Mouse (Mus musculus): ENCODE data around the gene D17Wsu92e. TPM values are rescaled to one million over a fixed set of nuclear protein-coding genes. Genes with fewer than 3 reads are reported as not detected.

D17Wsu92e gene
- polyA plus RNA-seq, 1 experiment from 2014 or later: 10.9 TPM

DNA sequence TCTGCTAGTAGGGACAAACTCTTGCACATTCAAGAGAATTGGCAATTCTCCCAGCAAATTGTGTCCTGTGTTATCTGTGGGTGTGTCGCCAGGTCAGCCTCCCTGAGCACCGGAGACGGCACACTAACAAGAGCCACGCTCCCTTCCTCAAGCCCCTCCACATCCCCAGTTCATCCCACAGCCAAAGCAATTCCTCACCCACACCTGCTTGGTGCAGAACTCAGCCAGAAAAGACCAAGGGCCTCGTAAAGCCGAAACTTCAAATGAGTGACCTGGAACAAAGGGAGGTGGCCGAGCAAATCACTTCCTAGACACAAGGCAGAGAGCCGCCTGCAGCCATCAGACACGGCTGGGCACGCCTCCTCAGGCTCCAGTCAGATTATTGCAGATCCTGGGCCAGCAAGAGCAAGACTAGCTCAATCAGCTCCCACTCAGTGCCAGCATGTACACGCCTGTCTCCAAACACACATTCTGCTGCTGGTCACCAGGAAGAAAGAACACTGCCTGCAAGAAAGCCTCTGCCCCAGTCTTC is 23.0 kb downstream of the D17Wsu92e start:
- peak overlapping the region; percentile 93 for H3K27ac ChIP-seq (ENCODE audit: low read depth, low read length)
- H3K27me3 ChIP-seq (ENCODE audit: control insufficient read depth, insufficient read depth, low read length): no peaks in the 10 kb centered on the region
- peak overlapping the region; percentile 54 for H3K9ac ChIP-seq (ENCODE audit: low read depth, low read length)
- no peaks in the 10 kb centered on the region for H3K36me3 ChIP-seq (ENCODE audit: control insufficient read depth, insufficient read depth, low read length)
- no peaks in the 10 kb centered on the region for H3K9me3 ChIP-seq (ENCODE audit: control insufficient read depth, low read length)
- peak; percentile 52 for DNase-seq (ENCODE audit: low spot score)
- no peak overlapping the region; the same call in 1 of the 2 replicates for H3K4me2 ChIP-seq (replicated peaks; ENCODE audit: low read depth, low read length)
- H3K4me1 ChIP-seq (replicated peaks; ENCODE audit: control insufficient read depth, insufficient read depth, low read length): peaks cover 6% of the 10 kb centered on the region
- WGBS: 48% methylated on average over 11 of the region's 11 CpGs
- H3K4me3 ChIP-seq (ENCODE audit: low read depth, low read length): no peak overlapping the region
- no peak; the same call in 1 of the 2 replicates for ATAC-seq (ENCODE audit: low FRiP score)

DNA sequence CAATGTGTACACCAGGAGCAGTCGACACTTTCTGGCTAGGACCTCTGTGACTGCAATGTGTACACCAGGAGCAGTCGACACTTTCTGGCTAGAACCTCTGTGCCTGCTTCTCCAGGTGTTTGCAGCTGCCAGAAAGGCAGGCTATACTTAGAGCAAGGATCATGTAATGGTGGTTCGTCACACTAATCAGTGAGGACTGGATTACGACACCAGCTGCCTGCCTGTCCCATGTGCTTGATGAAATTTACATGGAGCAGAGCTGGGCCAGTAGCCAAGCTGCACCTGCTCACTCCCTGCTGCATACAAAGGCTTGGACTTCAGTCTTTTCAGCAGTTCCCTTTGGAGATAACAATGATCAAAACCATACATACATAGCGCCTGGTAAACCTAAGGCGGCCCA is 23.7 kb downstream of the D17Wsu92e start:
- H3K4me3 ChIP-seq (ENCODE audit: low read depth, low read length): no peak overlapping the region
- H3K9me3 ChIP-seq (ENCODE audit: control insufficient read depth, low read length): no peaks in the 10 kb centered on the region

DNA sequence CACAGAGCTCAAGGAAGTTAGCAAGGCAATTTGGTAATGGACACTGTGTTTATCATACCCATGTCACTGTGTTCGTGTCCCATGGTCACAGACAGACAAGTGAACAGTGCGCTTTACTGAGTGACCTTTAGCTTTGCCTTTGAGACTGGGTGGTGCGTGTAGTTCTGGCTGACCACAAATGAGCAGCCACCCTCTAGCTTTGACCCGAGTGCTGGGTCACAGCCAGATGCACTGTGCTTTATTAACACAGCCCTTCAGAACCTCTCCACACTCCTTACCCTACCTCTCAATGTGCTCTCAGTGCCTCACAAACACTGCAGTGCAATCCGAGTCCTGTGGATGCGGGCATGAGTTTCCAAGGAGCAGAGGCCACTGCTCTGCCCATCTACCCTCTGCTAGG is 27.3 kb downstream of the D17Wsu92e start:
- ATAC-seq (ENCODE audit: low FRiP score): no peak
- H3K27ac ChIP-seq (ENCODE audit: low read depth, low read length): no peak overlapping the region
- WGBS: 88% methylated on average over 6 of the region's 6 CpGs

More for the DNA sequence above, 23.7 kb downstream of the D17Wsu92e start:
- peak; percentile 44 for DNase-seq (ENCODE audit: low spot score)
- peaks cover 6% of the 10 kb centered on the region for H3K4me1 ChIP-seq (replicated peaks; ENCODE audit: control insufficient read depth, insufficient read depth, low read length)
- ATAC-seq (ENCODE audit: low FRiP score): peak; percentile 84
- H3K27me3 ChIP-seq (ENCODE audit: control insufficient read depth, insufficient read depth, low read length): no peaks in the 10 kb centered on the region
- H3K4me2 ChIP-seq (replicated peaks; ENCODE audit: low read depth, low read length): 0 out of 2 replicates have a peak overlapping the region, but pooled peaks have one; percentile 3
- H3K36me3 ChIP-seq (ENCODE audit: control insufficient read depth, insufficient read depth, low read length): no peaks in the 10 kb centered on the region
- peak overlapping the region; percentile 54; the same call in 1 of the 2 replicates for H3K9ac ChIP-seq (ENCODE audit: low read depth, low read length)
- WGBS: 69% methylated on average over 6 of the region's 6 CpGs
- peak overlapping the region; percentile 93 for H3K27ac ChIP-seq (ENCODE audit: low read depth, low read length)

DNA sequence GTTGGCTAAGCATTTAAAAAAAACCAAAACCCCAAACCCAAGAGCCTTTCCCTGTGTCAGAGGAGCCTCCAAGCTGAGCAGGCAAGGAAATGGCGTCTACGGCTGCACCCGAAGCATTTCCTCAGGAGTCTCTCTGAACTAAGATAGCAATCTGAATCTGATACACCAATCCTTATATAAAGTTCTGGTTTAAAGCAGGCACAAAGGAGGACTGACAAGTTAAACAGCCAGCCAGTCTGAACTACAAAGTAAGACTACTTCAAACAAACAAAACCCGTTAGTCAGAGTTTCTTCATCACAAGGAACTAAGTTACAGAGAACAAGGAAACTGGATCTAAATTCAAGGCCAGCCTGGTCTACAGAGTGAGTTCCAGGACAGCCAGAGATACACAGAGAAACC is 27.9 kb downstream of the D17Wsu92e start:
- no peaks in the 10 kb centered on the region for H3K36me3 ChIP-seq (ENCODE audit: control insufficient read depth, insufficient read depth, low read length)
- no peak overlapping the region for H3K27ac ChIP-seq (ENCODE audit: low read depth, low read length)
- H3K4me1 ChIP-seq (replicated peaks; ENCODE audit: control insufficient read depth, insufficient read depth, low read length): peaks cover 3% of the 10 kb centered on the region; the same call in 1 of the 2 replicates
- no peaks in the 10 kb centered on the region for H3K27me3 ChIP-seq (ENCODE audit: control insufficient read depth, insufficient read depth, low read length)
- WGBS: 85% methylated on average over 4 of the region's 4 CpGs
- no peak for ATAC-seq (ENCODE audit: low FRiP score)
- no peak for DNase-seq (ENCODE audit: low spot score)
- H3K9ac ChIP-seq (ENCODE audit: low read depth, low read length): no peak overlapping the region
- H3K4me3 ChIP-seq (ENCODE audit: low read depth, low read length): no peak overlapping the region
- no peaks in the 10 kb centered on the region for H3K9me3 ChIP-seq (ENCODE audit: control insufficient read depth, low read length)
- no peak overlapping the region for H3K4me2 ChIP-seq (replicated peaks; ENCODE audit: low read depth, low read length)

More for the DNA sequence above, 27.3 kb downstream of the D17Wsu92e start:
- Histone ChIP-seq H3K36me3 (ENCODE audit: control insufficient read depth, insufficient read depth, low read length) (no peaks in the 10 kb centered on the region), H3K9ac (ENCODE audit: low read depth, low read length) (no peak overlapping the region), H3K27me3 (ENCODE audit: control insufficient read depth, insufficient read depth, low read length) (no peaks in the 10 kb centered on the region), H3K4me3 (ENCODE audit: low read depth, low read length) (no peak overlapping the region), H3K4me1 (replicated peaks; ENCODE audit: control insufficient read depth, insufficient read depth, low read length) (peaks cover 3% of the 10 kb centered on the region; the same call in 1 of the 2 replicates), H3K9me3 (ENCODE audit: control insufficient read depth, low read length) (no peaks in the 10 kb centered on the region), H3K4me2 (replicated peaks; ENCODE audit: low read depth, low read length) (no peak overlapping the region)
- no peak for DNase-seq (ENCODE audit: low spot score)

DNA sequence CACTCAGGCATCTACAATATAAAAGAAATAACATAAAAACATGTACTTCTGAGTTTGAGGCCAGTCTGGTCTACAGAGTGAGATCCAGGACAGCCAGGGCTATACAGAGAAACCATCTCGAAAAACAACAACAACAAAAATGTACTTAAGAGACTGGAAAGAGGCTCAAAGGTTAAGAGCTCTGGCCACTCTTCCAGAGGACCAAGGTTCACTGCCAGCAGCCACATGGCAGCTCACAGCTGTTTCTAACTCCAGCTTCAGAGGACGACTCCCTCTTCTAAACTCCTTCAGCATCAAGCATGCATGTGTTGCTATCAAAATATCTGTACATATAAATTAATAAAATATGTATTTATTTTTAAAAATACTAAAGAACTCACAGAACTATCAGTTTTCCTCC is 28.9 kb downstream of the D17Wsu92e start:
- Histone ChIP-seq H3K4me1 (replicated peaks; ENCODE audit: control insufficient read depth, insufficient read depth, low read length) (no peaks in the 10 kb centered on the region), H3K4me3 (ENCODE audit: low read depth, low read length) (no peak overlapping the region), H3K9ac (ENCODE audit: low read depth, low read length) (no peak overlapping the region), H3K27ac (ENCODE audit: low read depth, low read length) (no peak overlapping the region), H3K36me3 (ENCODE audit: control insufficient read depth, insufficient read depth, low read length) (no peaks in the 10 kb centered on the region), H3K9me3 (ENCODE audit: control insufficient read depth, low read length) (no peaks in the 10 kb centered on the region), H3K27me3 (ENCODE audit: control insufficient read depth, insufficient read depth, low read length) (no peaks in the 10 kb centered on the region), H3K4me2 (replicated peaks; ENCODE audit: low read depth, low read length) (no peak overlapping the region)
- ATAC-seq (ENCODE audit: low FRiP score) (no peak), DNase-seq (ENCODE audit: low spot score) (no peak)
- WGBS: 92% methylated on average over 2 of the region's 2 CpGs

DNA sequence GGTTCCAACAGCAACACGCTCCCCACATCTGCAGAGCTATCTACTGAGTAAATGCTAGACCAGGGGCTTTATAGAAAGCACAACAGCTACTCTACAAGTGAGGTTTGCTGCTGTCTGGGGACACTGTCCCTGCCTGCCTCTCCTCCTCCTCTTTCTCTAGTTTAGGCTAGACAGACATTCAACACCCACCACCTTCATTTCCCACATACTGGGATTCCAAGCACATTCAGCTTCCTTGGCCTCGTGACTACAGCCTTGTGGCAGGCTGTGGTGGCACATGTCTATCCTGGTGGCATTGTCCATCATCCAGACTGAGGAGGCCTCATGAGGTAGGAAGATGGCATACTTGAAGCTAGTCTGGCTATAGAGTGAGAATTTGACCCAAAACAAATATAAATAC is 29.5 kb downstream of the D17Wsu92e start:
- Histone ChIP-seq H3K9me3 (ENCODE audit: control insufficient read depth, low read length) (no peaks in the 10 kb centered on the region), H3K4me3 (ENCODE audit: low read depth, low read length) (no peak overlapping the region), H3K36me3 (ENCODE audit: control insufficient read depth, insufficient read depth, low read length) (peaks cover under 1% of the 10 kb centered on the region; the same call in 1 of the 2 replicates), H3K9ac (ENCODE audit: low read depth, low read length) (no peak overlapping the region), H3K4me2 (replicated peaks; ENCODE audit: low read depth, low read length) (no peak overlapping the region), H3K27me3 (ENCODE audit: control insufficient read depth, insufficient read depth, low read length) (no peaks in the 10 kb centered on the region), H3K27ac (ENCODE audit: low read depth, low read length) (no peak overlapping the region), H3K4me1 (replicated peaks; ENCODE audit: control insufficient read depth, insufficient read depth, low read length) (no peaks in the 10 kb centered on the region)
- no peak for ATAC-seq (ENCODE audit: low FRiP score)
- no peak for DNase-seq (ENCODE audit: low spot score)
- 92% methylated on average over 2 of the region's 2 CpGs for WGBS

DNA sequence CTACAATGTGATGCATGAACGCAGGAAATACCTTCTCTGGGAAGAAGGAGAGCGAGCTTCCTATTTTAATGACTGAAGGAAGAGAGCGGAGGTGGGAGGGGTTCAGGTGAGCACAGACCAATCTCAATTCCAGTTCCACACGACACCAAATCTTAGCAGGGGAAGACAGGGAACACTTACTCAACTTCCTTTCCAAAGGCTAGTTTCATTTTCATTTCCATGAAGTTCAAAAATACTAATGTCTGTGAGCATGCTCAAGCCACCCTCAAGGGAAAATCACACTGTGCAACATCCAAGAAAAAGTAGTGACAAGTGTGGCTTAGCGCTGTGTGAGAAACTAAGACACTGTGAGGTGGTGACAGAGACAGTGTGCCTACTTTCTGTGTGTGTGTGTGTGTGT is 30.4 kb downstream of the D17Wsu92e start:
- Histone ChIP-seq H3K4me1 (replicated peaks; ENCODE audit: control insufficient read depth, insufficient read depth, low read length) (no peaks in the 10 kb centered on the region), H3K36me3 (ENCODE audit: control insufficient read depth, insufficient read depth, low read length) (peaks cover 3% of the 10 kb centered on the region; the same call in 1 of the 2 replicates), H3K4me2 (replicated peaks; ENCODE audit: low read depth, low read length) (no peak overlapping the region), H3K9ac (ENCODE audit: low read depth, low read length) (no peak overlapping the region), H3K9me3 (ENCODE audit: control insufficient read depth, low read length) (no peaks in the 10 kb centered on the region), H3K27ac (ENCODE audit: low read depth, low read length) (no peak overlapping the region), H3K4me3 (ENCODE audit: low read depth, low read length) (no peak overlapping the region), H3K27me3 (ENCODE audit: control insufficient read depth, insufficient read depth, low read length) (no peaks in the 10 kb centered on the region)
- ATAC-seq (ENCODE audit: low FRiP score): no peak
- WGBS: 93% methylated on average over 5 of the region's 5 CpGs
- no peak for DNase-seq (ENCODE audit: low spot score)

DNA sequence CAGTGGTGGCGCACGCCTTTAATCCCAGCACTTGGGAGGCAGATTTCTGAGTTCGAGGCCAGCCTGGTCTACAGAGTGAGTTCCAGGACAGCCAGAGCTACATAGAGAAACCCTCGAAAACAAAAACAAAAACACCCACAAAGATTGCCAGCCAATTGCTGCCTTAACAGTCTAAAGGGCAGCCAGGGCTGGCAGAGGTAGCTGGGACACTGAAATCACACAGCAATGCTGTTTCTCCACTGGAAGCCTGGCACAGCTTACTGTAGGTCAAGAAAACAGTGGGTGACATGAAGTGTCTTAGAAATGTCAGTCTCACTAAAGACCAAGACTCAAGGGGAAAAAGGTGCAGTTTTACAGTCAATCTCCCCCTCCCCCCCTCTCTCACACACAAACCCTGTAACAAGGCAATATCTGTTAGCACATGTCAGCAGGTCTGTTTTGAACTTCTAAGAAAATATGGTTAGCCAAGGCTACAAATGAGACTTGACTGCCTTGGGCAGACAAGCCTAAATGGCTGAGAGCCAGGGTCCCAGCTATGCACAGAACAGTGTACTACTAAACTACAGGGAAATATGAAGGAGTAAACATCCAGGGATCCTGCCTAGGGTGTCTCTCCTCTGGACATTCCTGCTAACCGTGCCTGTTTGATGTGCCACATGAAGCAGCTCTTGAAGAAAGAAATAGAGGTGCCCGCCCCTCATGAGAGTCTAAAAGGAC is 31.8 kb downstream of the D17Wsu92e start:
- no peak for DNase-seq (ENCODE audit: low spot score)
- 97% methylated on average over 6 of the region's 6 CpGs for WGBS
- H3K36me3 ChIP-seq (ENCODE audit: control insufficient read depth, insufficient read depth, low read length): peaks cover 3% of the 10 kb centered on the region; the same call in 1 of the 2 replicates

DNA sequence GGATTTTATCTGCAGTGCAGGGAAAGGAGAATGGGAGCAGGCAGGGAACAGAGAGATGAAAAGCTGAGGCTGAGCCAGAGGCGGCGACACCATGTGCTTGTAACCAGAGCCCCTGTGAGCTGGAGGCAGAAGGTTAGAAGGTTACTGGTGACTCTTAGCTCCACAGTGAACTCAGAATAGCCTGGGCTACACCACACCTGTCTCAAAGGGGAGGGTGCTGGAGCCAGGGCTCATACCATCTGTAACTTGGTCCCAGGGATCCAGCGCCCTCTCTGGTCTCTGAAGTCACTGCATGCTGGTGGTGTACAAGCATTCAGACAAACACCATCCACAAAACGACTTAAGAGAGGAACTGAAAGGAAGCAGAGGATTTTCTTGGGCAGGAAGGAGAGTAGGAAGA is 36.9 kb downstream of the D17Wsu92e start:
- no peak overlapping the region for H3K27ac ChIP-seq (ENCODE audit: low read depth, low read length)
- H3K27me3 ChIP-seq (ENCODE audit: control insufficient read depth, insufficient read depth, low read length): no peaks in the 10 kb centered on the region
- H3K9ac ChIP-seq (ENCODE audit: low read depth, low read length): no peak overlapping the region
- H3K4me1 ChIP-seq (replicated peaks; ENCODE audit: control insufficient read depth, insufficient read depth, low read length): no peaks in the 10 kb centered on the region
- H3K4me2 ChIP-seq (replicated peaks; ENCODE audit: low read depth, low read length): no peak overlapping the region
- no peak for DNase-seq (ENCODE audit: low spot score)
- peaks cover 3% of the 10 kb centered on the region; the same call in 1 of the 2 replicates for H3K36me3 ChIP-seq (ENCODE audit: control insufficient read depth, insufficient read depth, low read length)
- no peak overlapping the region for H3K4me3 ChIP-seq (ENCODE audit: low read depth, low read length)
- H3K9me3 ChIP-seq (ENCODE audit: control insufficient read depth, low read length): no peaks in the 10 kb centered on the region
- WGBS: 71% methylated on average over 4 of the region's 4 CpGs
- ATAC-seq (ENCODE audit: low FRiP score): no peak

More for the DNA sequence above, 31.8 kb downstream of the D17Wsu92e start:
- Histone ChIP-seq H3K4me3 (ENCODE audit: low read depth, low read length) (no peak overlapping the region), H3K9ac (ENCODE audit: low read depth, low read length) (no peak overlapping the region), H3K9me3 (ENCODE audit: control insufficient read depth, low read length) (no peaks in the 10 kb centered on the region), H3K4me2 (replicated peaks; ENCODE audit: low read depth, low read length) (no peak overlapping the region), H3K27ac (ENCODE audit: low read depth, low read length) (no peak overlapping the region), H3K4me1 (replicated peaks; ENCODE audit: control insufficient read depth, insufficient read depth, low read length) (no peaks in the 10 kb centered on the region), H3K27me3 (ENCODE audit: control insufficient read depth, insufficient read depth, low read length) (no peaks in the 10 kb centered on the region)
- ATAC-seq (ENCODE audit: low FRiP score): no peak
